Mouse (Mus musculus) liver, embryonic 13.5 days (tissue): ENCODE results near the gene Rnf215. TPM values are rescaled to one million over a fixed set of nuclear protein-coding genes. Genes with fewer than 3 reads are reported as not detected.

Source experiments
- ATAC-seq: fragments of 200-750 bp; cut with Nextera tagmentation; 2 replicates; pipeline ENCODE4 v1.8.0; 2017; ENCODE audit warnings: low read depth, mild to moderate bottlenecking, moderate number of reproducible peaks, moderate library complexity
- DNase-seq: peaks from one replicate; pipeline ENCODE4 v3.0.0; 2022
- H3K27ac ChIP-seq: fragments of 300-500 bp; sonication (generic); 2 replicates; pipeline ENCODE4 v1.5.1; 2015; ENCODE audit warnings: moderate library complexity, mild to moderate bottlenecking, inconsistent platforms
- H3K27me3 ChIP-seq: fragments of 300-500 bp; sonication (generic); 2 replicates; pipeline ENCODE4 v1.6.1; 2015; ENCODE audit warnings: mild to moderate bottlenecking, inconsistent platforms
- H3K36me3 ChIP-seq: fragments of 300-500 bp; sonication (generic); 2 replicates; pipeline ENCODE4 v1.6.1; 2015; ENCODE audit warnings: mild to moderate bottlenecking, inconsistent platforms
- H3K4me1 ChIP-seq: fragments of 300-500 bp; sonication (generic); replicated peaks from 2 replicates; pipeline ENCODE4 v1.6.1; 2015; ENCODE audit warnings: inconsistent platforms
- H3K4me2 ChIP-seq: fragments of 300-500 bp; sonication (generic); 2 replicates; pipeline ENCODE4 v1.6.1; 2015; ENCODE audit warnings: inconsistent platforms, mild to moderate bottlenecking, moderate library complexity
- H3K4me3 ChIP-seq: fragments of 300-500 bp; sonication (generic); replicated peaks from 2 replicates; pipeline ENCODE4 v1.5.1; 2015; ENCODE audit warnings: mild to moderate bottlenecking, inconsistent platforms
- H3K9ac ChIP-seq: fragments of 300-500 bp; sonication (generic); 2 replicates; pipeline ENCODE4 v1.6.1; 2015; ENCODE audit warnings: mild to moderate bottlenecking, inconsistent platforms
- H3K9me3 ChIP-seq: fragments of 300-500 bp; sonication (generic); replicated peaks from 2 replicates; pipeline ENCODE4 v1.6.1; 2016; ENCODE audit warnings: inconsistent platforms
- WGBS: fragments of 180-500 bp; shearing (Covaris S2); methylation state at CpG from one replicate; pipeline ENCODE4 v1.1.7; 2015; ENCODE audit not compliant: insufficient replicate concordance; 5-methylcytosine and 5-hydroxymethylcytosine counted together
- polyA plus RNA-seq: library from polyadenylated mRNA; unstranded; fragments of >200 nt; fragmentation: Nextera tagmentation; extraction: Ambion mirVana; gene quantifications from 2 replicates; pipeline ENCODE4 v1.2.1, GENCODE M21; 2015

The Rnf215 gene
- 5.6 and 6.1 TPM in 2 replicates for polyA plus RNA-seq

DNA sequence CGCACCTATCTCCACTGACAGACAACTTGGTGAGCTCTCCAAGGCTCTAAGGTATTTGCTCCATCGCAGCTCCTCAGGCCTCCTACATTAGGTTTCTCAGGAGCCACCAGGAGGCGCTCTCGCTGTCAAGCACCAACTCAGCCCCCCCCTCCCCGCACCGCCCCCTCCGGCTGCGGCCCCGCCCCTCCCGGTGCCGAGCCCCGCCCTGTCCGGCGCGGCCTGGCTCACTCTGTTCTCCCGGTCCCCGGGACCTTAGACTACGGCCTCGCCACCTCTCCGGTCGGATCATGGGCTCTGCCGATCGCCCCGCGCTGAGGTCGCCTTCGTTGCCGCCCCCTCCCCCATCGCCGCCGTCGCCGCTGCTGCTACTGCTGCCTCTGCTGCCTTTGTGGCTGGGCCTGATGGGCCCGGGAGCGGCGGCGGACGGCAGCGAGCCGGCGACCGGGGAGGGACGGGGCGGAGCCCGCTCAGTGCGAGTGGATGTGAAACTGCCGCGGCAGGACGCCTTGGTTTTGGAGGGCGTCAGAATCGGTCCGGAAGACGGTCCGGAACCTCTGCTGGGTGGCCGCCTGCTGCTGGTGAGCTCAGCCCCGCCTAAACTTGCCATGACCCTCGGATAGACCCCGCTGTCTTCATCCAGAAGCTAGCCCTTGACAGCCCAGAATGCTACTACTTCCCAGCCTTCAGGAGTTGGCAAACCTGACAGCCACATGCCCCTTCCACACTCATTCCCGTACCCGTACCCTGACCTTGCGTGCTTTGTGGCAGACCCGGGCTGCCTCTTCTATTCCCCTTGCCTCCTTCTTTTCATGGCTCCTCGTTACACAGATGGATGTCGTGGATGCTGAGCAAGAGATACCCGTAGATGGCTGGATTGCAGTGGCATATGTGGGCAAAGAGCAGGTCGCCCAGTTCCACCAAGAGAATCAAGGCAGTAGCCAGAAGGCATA, at the start of gene Rnf215:
Gene Rnf215 (plus strand): TSS at position 217 of the 950 bp plus-strand sequence.
- ATAC-seq: peak; percentile 93
- 0 out of 2 replicates have a peak, but pooled peaks cover 5% of the 10 kb centered on the region for H3K9me3 ChIP-seq

DNA sequence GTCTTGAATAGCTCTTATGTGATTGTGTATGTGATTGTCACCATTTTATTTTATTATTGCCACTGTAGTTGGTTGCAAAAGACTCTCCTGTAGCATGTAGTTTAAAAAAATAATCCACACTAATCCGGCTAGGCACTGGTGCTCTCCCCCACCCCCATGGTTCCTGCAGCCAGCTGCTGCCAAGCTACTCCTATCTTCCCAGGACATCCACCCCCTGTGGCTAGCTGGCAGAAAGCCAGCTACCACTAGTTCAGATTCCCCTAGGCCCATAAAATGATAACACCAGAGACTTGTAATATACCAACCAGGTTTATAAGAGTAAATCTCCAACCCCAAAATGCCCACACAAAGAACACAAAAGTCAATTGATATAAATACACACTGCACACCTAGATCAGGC, 48.8 kb upstream of the Rnf215 start:
- H3K4me3 ChIP-seq: no peak overlapping the region
- no peaks in the 10 kb centered on the region for H3K27me3 ChIP-seq
- no peak overlapping the region for H3K9ac ChIP-seq
- DNase-seq: no peak
- no peak overlapping the region for H3K27ac ChIP-seq
- H3K4me2 ChIP-seq: no peak overlapping the region
- 0 out of 2 replicates have a peak, but pooled peaks cover 5% of the 10 kb centered on the region for H3K9me3 ChIP-seq
- no peak for ATAC-seq
- peaks cover 7% of the 10 kb centered on the region for H3K36me3 ChIP-seq
- no peaks in the 10 kb centered on the region for H3K4me1 ChIP-seq
- 48% methylated on average over 1 of the region's 1 CpGs for WGBS

More for the DNA sequence above, at the start of gene Rnf215:
- peak; percentile 80 for DNase-seq
- H3K4me2 ChIP-seq: peak within 1 kb of the TSS; percentile 86
- H3K27me3 ChIP-seq: no peaks in the 10 kb centered on the region
- peaks cover 39% of the 10 kb centered on the region for H3K4me1 ChIP-seq
- H3K9ac ChIP-seq: peak within 1 kb of the TSS; percentile 90
- peak within 1 kb of the TSS; percentile 78 for H3K27ac ChIP-seq
- peak within 1 kb of the TSS; percentile 84 for H3K4me3 ChIP-seq
- H3K36me3 ChIP-seq: peaks cover 19% of the 10 kb centered on the region
- 3% methylated on average over 65 of the region's 66 CpGs for WGBS

DNA sequence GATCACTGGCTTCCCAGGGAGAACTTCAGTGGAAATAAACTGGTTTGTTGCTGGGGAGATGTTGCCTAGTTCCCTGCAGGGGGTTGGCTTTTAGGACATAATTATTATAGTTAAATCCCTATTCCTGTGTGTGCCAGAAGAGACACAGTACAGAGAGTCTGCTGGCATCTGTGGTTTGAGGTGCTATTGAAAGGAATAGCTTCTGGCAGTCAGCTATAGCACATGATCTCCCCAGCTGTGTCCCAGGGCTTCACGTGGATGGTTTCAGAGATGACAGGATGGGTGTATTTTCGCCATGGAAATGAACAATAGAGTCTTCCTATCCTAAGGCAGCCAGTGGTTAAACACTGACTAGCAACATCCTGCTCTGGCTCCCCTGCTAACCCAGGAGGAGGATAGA, 47.7 kb upstream of the Rnf215 start:
- ATAC-seq: no peak
- no peak for DNase-seq
- H3K4me1 ChIP-seq: no peaks in the 10 kb centered on the region
- 51% methylated on average over 2 of the region's 2 CpGs for WGBS
- peaks cover 17% of the 10 kb centered on the region for H3K36me3 ChIP-seq
- no peak overlapping the region for H3K4me3 ChIP-seq
- no peak overlapping the region for H3K4me2 ChIP-seq
- H3K9me3 ChIP-seq: 0 out of 2 replicates have a peak, but pooled peaks cover 5% of the 10 kb centered on the region
- H3K27ac ChIP-seq: no peak overlapping the region
- H3K27me3 ChIP-seq: no peaks in the 10 kb centered on the region
- no peak overlapping the region for H3K9ac ChIP-seq

DNA sequence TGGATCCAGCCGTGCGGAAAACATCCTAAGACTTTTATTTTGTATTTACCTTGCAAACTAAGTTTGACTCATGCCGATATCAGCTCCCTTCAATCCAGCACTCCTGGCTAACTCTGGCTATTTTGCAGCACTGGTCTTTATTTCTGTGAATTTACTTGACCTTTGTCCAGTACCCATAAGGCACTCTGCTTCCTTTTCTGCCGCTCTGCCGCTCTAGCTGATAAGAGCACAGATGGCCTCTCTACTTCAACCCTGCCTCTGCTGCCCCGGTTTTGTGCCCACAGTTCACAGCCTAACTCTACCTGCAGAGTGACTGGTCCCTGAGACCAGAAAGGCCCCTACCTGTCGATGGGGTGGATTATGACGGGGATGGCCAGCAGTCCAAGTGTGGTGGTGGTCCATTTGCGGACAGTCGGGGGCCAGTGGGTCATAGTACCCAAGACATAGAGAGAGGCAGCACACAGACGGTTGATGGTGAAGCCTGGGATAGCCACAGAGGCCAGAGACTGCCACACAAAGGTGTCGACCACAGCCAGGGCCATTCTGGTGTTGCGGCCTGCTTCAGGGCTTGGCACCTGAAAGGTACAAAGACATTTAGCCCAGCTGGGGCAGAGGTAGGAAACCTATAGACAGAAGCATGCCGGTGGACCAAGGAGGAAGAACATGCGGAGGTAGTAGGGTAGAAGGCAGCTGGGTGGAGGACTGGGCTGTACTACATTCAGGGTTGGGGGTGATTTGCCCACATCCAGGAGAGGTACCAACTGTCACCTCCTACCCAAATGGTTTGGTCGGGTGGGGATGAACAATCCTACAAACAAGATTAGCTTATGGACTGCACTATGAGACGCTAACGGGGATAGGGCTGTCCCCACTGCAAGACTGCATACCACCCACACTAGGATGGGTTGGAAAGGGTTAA, 41.3 kb upstream of the Rnf215 start:
- Histone ChIP-seq H3K9me3 (0 out of 2 replicates have a peak, but pooled peaks cover 5% of the 10 kb centered on the region), H3K27me3 (no peaks in the 10 kb centered on the region), H3K4me2 (peak overlapping the region; percentile 95), H3K36me3 (peaks cover 34% of the 10 kb centered on the region), H3K4me3 (peak overlapping the region; percentile 73), H3K9ac (peak overlapping the region; percentile 82), H3K4me1 (peaks cover 43% of the 10 kb centered on the region), H3K27ac (peak overlapping the region; percentile 84)
- DNase-seq (no peak), ATAC-seq (no peak)
- 69% methylated on average over 18 of the region's 18 CpGs for WGBS

DNA sequence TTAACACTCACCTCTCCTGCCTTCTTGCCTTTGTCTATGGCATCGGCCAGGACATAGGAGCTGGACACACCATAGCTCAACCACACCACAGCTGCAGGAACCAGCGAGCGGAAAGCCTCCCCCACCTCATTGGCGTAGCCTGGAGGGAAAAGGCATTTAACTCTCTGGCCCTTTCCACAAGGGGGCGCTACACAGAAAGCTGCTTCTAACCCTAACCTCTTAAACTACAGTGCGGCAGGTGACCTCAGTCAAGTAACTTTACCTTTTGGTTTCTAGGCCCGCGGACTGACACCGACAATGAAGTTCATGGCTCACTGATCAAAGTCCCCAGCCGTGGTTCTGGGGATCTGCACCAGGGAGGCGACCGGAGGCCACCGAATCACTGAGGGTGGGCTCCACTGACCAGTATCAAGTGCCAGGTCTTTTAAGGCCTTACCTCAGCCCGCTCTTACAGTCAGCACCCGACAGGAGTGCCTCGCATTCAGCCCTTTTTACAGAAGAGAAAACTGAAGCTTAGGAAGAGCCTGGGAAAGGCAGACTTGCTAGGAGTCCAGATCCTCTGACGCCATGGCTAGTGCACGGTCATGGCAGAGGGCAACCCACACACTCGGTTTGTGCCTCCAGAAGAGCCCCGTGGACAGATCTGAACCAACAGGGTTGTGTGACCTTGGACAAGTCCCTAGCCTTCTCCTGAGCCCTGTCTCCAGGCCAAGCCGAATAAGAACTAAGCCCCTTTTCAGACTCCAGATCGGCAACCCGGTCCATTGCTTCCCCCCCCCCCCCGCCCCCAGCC, 40.4 kb upstream of the Rnf215 start:
- peak; percentile 77 for DNase-seq
- Histone ChIP-seq H3K4me3 (peak overlapping the region; percentile 73), H3K9ac (peak overlapping the region; percentile 82), H3K4me2 (peak overlapping the region; percentile 95), H3K36me3 (peaks cover 34% of the 10 kb centered on the region), H3K4me1 (peaks cover 43% of the 10 kb centered on the region), H3K27ac (peak overlapping the region; percentile 84), H3K27me3 (no peaks in the 10 kb centered on the region), H3K9me3 (0 out of 2 replicates have a peak, but pooled peaks cover 5% of the 10 kb centered on the region)
- WGBS: 3% methylated on average over 23 of the region's 24 CpGs
- ATAC-seq: peak; percentile 25

DNA sequence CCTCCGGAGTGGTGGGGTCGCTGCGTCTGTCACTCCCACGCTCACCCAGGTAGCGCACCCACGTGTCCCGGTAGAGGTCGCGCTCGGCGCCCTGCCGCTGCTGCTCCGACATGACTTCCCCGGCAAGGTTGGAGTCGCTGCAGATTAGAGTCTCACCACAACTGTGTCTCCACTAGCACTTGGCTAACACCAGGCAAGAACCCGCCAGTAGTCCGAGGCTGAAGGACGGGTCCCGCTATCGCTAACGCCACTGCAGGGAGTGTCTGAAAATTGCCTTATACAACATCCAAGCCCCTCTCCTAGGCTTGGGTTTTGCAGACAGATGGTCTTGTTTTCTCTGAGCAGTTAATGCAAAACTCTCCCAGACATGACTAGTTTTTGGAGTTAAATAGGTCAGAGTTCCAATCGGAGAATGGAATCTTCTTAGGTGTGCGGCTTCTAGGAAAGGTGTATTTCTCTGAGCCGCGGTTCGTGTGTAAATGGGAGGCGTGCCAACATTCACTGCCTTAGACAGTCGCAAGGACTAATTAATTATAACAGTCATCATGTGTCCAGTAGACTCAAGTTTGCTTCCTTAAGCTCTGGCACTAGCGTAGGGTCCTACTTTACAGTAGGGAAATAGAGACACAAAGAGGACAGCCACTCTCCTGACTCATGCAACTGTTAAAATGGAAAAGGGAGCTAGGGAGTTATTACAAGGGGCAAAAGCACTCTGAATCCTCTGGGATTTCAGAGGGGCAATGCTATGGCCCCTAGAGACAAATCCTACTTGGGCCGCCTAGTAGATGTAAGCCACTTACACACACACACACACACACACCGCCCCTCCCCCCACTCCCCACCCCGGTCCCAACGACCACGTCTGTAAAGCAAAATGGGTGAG, 39.6 kb upstream of the Rnf215 start, which contains the start of gene Mtfp1:
Gene Mtfp1 (minus strand): TSS at position 275 of the 883 bp plus-strand sequence.
- Histone ChIP-seq H3K4me2 (peak within 1 kb of the TSS; percentile 95), H3K9ac (peak within 1 kb of the TSS; percentile 82), H3K9me3 (0 out of 2 replicates have a peak, but pooled peaks cover 5% of the 10 kb centered on the region), H3K4me1 (peaks cover 43% of the 10 kb centered on the region), H3K27me3 (no peaks in the 10 kb centered on the region), H3K36me3 (peaks cover 34% of the 10 kb centered on the region), H3K4me3 (peak within 1 kb of the TSS; percentile 73), H3K27ac (peak within 1 kb of the TSS; percentile 84)
- ATAC-seq (peak; percentile 24), DNase-seq (peak; percentile 55)
- WGBS: 6% methylated on average over 34 of the region's 34 CpGs

DNA sequence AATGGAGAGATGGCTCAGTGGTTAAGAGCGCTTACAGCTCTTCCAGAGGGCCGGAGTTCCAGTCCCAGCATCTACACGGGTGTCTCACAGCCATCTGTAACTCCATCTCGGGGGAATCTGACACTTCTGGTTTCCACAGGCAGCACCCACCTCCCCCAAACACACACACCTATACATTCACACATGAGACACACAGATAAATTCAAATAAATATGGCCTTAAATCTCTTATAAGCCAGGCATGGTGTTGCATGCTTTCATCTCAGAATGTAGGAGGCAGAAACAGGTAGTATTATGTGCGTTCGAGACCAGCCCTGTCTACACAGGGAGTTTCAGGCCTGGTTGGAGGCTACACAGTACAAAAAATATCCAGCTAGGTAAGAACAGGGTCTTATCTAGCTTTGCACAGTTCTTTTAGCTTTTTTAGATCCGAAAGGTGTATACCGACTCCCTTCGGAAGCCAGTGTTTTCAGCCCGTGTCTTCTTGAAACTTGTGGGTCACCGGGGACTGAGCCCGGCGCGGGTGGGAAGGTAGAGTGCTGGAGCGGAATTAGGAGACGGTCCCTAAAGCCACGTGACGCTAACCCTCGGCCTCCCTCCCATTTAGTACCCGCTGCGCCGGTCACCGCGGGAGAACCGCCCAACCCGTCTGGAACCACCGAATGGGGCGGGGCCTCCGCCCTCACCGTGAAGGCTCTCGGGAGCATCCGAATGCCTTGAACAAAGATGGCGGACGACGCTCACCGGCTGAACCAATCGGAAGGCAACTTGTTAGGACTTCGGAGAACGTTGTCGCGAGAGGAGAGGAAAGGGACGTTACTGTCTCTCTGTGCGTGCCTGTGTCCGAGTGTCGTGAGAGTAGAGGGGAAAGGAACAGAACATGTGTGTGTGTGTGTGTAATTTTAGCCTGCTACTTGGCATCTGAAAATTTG, 38.7 kb upstream of the Rnf215 start:
- peak overlapping the region; percentile 82 for H3K9ac ChIP-seq
- peak overlapping the region; percentile 95 for H3K4me2 ChIP-seq
- H3K27ac ChIP-seq: peak overlapping the region; percentile 90
- peaks cover 43% of the 10 kb centered on the region for H3K4me1 ChIP-seq
- peaks cover 26% of the 10 kb centered on the region for H3K36me3 ChIP-seq
- ATAC-seq (peak; percentile 89), DNase-seq (peak; percentile 99)
- H3K27me3 ChIP-seq: no peaks in the 10 kb centered on the region
- peak overlapping the region; percentile 73 for H3K4me3 ChIP-seq
- WGBS: 2% methylated on average over 45 of the region's 45 CpGs
- no peaks in the 10 kb centered on the region for H3K9me3 ChIP-seq

DNA sequence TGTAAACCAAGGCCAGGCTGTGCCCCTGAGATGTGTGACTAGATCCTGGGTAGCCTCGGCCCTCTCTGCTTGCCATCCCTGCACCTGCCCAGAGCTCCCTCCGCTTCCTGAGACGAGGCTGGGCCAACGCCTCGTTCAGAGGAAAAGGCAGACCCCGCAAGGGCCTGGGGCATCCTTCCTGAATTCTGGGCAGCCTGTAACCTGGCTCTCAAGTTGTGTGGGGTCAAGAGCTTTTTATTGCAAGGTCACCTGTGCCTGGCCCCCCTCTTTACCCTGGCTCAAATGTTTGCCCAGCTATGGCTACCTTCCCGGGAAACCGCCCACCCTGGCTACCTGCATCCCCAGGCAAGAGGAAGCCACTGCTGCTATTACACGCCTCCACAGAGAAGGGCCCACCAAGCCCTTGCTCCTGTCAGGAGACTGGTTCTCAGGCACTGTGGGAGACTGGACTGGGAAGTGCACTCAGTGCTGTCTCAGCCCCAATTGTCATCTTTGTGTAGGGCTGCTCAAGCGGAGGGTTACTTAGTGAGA, 37.8 kb upstream of the Rnf215 start:
- Histone ChIP-seq H3K27ac (peak overlapping the region; percentile 90), H3K4me1 (peaks cover 43% of the 10 kb centered on the region), H3K9me3 (no peaks in the 10 kb centered on the region), H3K36me3 (peaks cover 18% of the 10 kb centered on the region), H3K4me2 (peak overlapping the region; percentile 95), H3K27me3 (no peaks in the 10 kb centered on the region), H3K9ac (peak overlapping the region; percentile 82), H3K4me3 (peak overlapping the region; percentile 73)
- ATAC-seq: peak; percentile 13; the same call in 1 of the 2 replicates
- WGBS: 23% methylated on average over 10 of the region's 10 CpGs
- peak; percentile 17 for DNase-seq

DNA sequence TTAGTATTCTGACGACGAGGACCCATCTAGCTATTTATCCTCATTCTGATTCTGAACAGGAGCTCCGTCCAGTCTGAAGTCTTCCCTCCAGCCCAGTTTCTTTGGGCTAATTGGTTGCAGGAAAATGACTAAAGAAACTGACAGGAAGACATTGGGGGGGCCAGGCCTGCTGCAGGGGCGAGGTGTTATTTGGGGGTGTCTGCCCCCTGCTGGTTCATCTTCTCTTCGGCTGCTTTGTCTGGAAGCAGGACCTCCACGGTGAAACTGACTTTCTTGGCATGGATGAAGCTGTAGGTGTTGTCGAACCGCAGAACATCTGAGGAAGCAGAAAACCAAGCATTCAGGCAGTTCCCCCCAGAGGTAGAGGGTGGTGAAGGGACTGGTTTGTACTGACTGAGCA, 36.9 kb upstream of the Rnf215 start:
- Histone ChIP-seq H3K4me3 (no peak overlapping the region), H3K36me3 (peaks cover 8% of the 10 kb centered on the region), H3K4me1 (peaks cover 42% of the 10 kb centered on the region), H3K4me2 (no peak overlapping the region), H3K27me3 (no peaks in the 10 kb centered on the region), H3K9ac (no peak overlapping the region), H3K9me3 (no peaks in the 10 kb centered on the region), H3K27ac (no peak overlapping the region)
- ATAC-seq (no peak), DNase-seq (no peak)
- 64% methylated on average over 8 of the region's 8 CpGs for WGBS
